Mouse (Mus musculus): ENCODE measurements around the gene F2rl2. TPM values are rescaled to one million over a fixed set of nuclear protein-coding genes. Genes with fewer than 3 reads are reported as not detected.

Gene F2rl2
- total RNA-seq, 2 experiments from 2014 or later = 0.17 to 0.55 TPM

GRCm38 (mm10) chr13:95692201-95692600 is 4.5 kb upstream of the F2rl2 start:
- intact Hi-C loops (cut with DNase I) = no loop called here
- DNase-seq (ENCODE audit: extremely low spot score in 1 of 2, low spot score in 2 of 2) = no peak

DNA sequence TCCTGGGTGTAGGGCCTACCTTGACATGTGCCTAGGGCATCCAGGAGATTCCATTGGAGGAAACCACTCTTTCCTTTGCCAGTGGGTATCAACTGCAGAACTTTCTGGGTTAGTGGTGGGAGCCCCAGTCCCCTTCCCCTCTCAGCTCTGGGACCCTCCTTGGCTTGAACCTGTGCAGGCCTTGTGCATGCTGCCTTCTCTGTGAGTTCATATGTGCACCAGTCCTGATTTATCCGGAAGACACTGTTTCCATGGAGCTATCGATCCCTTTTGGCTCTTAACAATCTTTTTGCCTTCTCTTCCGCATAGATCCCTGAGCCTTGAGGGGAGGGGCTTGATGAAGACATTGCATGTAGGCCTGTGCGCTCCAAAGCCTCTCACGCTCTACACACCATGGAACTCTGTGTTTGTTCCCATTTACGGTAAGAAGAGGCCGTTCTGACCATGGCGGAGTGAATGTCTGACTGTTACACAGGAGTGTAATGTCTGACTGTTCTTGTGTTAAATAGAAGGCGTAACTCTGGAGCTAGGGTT is 466 bp upstream of the F2rl2 start:
- intact Hi-C loops (cut with DNase I) = no loop called here
- DNase-seq (ENCODE audit: extremely low spot score in 1 of 2, low spot score in 2 of 2) = no peak

DNA sequence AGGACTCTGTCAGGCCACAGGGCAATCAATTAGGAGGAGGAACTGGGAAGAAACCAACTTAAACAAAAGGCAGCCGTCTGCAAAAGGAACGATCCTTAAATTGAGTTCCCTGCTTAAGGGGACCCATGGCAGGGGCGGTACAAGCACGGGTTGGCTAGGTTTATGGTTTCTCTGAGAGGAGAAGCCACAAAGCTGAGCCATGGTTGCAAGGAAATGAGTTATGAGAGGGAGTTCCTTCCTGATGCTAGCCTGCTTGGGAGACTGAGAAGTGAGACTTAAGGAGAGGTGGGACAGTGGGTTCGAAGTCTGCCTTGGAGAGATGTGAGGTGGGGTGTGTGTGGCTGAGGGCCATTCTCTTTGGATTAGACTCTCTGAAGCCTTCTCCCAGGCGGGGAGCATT is 1.2 kb downstream of the F2rl2 start:
- intact Hi-C loops (cut with DNase I) = no loop called here
- no peak for DNase-seq (ENCODE audit: extremely low spot score in 1 of 2, low spot score in 2 of 2)

DNA sequence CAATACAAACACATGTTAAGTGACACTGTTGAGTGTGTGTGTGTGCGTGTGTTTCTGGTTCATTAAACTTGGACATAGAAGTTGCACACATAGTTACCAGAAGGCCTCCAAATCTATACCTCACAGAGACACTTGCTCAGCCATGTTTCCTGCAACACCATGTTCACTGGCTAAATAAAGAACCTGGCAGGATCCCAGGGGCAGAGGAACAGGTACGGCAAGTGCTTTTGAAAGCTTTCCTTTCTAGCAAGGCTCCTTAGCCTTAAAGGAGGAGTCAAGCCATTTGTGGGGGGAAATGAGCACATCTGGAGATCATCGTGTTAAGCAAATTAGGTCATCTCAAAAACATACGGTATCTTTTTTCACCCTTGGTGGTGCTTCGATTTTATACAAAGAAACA is 6.7 kb downstream of the F2rl2 start:
- no peak for DNase-seq (ENCODE audit: extremely low spot score in 1 of 2, low spot score in 2 of 2)
- intact Hi-C loops (cut with DNase I) = no loop called here

DNA sequence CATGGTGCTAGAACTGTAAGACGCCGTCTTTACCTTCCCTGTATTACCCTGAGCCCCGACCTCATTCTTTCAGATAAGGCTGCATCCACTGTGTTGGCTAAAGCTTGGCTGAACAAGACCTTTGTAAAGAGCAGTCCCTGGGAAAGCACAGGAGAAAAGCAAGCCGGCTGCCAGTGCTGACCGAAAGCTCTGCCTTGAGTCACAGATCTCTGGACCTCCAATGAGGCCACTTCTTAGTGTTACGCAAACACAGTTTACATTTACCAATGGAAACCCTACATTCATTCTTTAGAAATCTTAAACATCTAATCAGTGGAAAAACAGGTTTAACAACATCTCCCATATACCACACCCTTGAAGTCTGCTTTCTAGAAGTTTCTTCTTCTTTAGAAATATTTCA is 8.9 kb downstream of the F2rl2 start:
- intact Hi-C loops (cut with DNase I) = no loop called here

GRCm38 (mm10) chr13:95712054-95712453 is 15.4 kb downstream of the F2rl2 start:
- intact Hi-C loops (cut with DNase I) = no loop called here
- no peak for DNase-seq (ENCODE audit: extremely low spot score in 1 of 2, low spot score in 2 of 2)

More for the DNA sequence above, 8.9 kb downstream of the F2rl2 start:
- no peak for DNase-seq (ENCODE audit: extremely low spot score in 1 of 2, low spot score in 2 of 2)

DNA sequence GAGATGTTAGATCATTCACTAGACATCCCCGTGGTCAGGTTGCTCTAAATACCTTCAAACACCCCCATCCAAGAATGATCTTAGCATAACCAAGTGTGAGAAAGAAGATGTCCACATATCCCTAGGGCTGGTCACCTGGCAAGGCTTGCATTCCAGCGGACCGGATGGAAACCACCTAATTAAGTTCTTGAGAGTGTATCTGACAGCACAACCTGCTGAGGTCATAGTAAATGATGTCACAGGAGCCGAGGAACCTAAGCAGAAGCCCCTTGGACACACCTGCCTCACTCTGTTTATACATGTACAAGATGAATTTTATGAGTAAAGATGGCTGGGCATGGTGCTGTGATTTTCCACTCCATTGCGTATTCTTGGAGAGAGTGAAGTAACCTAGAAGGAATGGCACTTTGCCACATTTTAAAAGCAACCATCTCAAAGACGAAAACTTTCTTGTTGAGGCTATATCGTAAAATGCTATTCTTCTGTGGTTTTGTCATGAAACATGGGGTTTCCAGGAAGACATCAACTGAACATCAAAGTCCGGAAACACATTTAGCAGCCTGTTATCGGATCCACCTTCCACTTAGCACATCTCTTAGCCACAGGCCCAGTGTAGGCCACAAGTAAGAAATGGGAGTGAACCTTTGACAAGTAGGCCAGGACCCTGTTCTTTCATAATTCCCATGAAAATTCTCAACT is 16.1 kb downstream of the F2rl2 start:
- intact Hi-C loops (cut with DNase I) = no loop called here
- DNase-seq (ENCODE audit: extremely low spot score in 1 of 2, low spot score in 2 of 2) = no peak

DNA sequence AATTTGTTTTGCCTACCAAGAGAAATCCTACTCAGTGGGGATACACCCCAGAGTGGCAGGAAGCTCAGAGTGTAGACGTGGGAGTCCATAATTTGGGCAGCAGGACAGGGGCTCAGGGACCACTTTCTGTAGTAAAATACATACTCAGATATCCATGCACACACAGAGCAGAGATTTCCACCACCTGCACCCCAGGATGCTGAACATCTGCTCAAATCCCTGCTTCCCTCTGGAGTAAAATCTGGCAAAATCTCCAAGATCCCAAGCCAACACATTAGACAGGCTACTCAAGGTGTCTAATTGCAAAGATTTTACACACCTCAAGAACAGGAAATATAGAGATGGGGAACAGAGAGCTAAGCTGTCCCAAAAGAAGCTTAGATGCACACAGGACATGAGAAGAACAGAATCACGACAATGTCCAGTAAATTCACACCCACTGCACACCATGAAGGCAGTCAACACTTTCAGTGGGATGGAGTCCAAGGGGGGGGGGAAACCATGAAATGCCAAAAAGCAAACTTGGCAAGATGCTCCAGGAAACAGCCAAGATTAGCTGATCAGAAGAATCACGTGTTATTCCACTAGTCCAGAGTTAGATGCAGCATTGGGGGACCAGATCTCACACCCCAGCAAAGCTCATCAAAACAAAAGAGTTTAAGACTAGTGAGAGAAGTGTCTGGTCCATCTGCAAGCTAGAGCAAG is 17.8 kb downstream of the F2rl2 start:
- intact Hi-C loops (cut with DNase I) = no loop called here
- no peak for DNase-seq (ENCODE audit: extremely low spot score in 1 of 2, low spot score in 2 of 2)

DNA sequence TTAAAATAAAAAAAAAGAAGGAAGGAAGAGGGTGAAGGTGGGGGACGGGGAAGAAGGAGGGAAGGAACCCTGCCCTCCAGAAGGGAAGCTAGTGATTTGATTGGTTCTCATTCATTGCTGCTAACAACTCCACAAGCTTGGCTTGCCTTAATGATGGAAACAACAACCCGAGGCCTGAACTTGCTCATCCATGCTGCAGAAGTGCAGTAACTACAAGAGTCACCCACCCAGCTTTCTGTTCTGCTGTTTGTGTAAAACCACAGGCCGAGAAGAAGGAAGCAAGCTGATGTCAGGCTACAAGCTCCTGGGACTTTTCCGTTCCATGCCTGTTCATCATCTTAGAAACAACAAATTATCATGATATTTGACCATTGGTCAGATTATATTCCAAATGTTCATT is 18.7 kb downstream of the F2rl2 start:
- DNase-seq (ENCODE audit: extremely low spot score in 1 of 2, low spot score in 2 of 2) = no peak
- intact Hi-C loops (cut with DNase I) = no loop called here

GRCm38 (mm10) chr13:95719320-95720232 is 22.9 kb downstream of the F2rl2 start:
- intact Hi-C loops (cut with DNase I) = loop anchor here (5.0 kb wide), 1 partner anchor 157 kb away; no protein-coding TSS in a partner anchor
- DNase-seq (ENCODE audit: extremely low spot score in 1 of 2, low spot score in 2 of 2) = peak; percentile 66 to 67

DNA sequence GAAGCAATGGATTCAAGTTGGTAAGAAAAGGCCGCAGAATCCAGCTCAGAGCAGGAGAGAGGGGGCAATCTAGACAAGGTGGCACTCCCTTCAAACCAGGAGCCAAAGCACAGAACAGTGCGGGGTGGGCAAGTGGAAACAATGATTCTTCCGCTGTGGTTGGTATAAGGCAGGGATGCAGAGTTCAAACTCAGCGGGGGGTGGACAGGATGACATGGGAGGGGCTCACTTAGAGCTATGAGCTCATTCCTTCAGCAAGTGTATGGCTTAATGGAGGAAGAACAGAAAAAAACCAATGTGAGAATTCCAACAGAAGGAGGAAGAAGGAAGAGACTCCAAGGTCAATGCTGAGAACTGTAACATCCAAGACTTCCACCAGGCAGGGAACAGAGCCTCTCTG is 33.8 kb downstream of the F2rl2 start:
- intact Hi-C loops (cut with DNase I) = no loop called here
- DNase-seq (ENCODE audit: extremely low spot score in 1 of 2, low spot score in 2 of 2) = no peak

GRCm38 (mm10) chr13:95739651-95740050 is 43.0 kb downstream of the F2rl2 start:
- peak in 1 of 2 experiments; percentile 45 for DNase-seq (ENCODE audit: extremely low spot score in 1 of 2, low spot score in 2 of 2)
- intact Hi-C loops (cut with DNase I) = loop anchor here (5.0 kb wide), 2 partner anchors 153 to 213 kb away; partner anchors contain the start of gene Iqgap2

DNA sequence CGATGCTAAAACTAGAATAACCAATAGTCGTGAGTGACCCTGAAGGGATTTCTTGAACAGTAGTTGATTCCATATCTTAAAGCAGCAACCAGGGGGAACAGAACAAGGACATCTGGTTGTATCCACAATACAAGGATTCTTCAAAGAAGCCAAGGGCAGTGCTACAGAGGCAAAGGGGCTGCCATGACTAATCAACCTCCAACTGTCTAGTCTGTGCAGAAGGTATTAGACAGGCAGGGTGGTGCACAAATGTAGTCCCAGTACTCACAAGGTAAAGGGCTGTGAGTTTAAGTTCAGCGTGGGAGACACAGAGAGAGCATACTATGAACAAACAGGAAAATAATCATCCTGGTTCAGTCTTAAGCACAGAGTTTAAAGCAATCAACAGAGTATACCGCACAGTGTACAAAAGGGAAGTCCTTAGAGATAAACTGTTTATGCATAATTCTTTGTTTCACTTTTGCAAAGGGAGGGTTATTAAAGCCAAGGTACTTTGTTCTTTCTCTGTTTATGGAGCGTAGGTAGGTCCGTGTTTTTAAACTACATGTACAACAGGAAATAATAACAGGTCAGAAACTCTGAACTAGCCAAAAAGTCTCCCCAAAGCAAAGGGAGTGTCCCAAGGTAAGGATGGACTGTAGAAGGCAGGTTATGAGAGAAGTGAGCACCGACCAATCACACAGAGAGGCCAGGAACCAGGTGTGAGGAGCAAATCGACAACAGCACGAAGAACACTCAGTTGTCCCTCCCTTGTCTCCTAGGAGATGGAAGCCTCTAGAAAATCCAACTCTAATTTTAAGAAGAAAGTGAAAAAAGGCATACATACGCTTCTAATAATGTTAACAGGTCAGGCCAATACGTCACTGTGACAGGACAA is 45.4 kb downstream of the F2rl2 start:
- intact Hi-C loops (cut with DNase I) = no loop called here
- DNase-seq (ENCODE audit: extremely low spot score in 1 of 2, low spot score in 2 of 2) = no peak

DNA sequence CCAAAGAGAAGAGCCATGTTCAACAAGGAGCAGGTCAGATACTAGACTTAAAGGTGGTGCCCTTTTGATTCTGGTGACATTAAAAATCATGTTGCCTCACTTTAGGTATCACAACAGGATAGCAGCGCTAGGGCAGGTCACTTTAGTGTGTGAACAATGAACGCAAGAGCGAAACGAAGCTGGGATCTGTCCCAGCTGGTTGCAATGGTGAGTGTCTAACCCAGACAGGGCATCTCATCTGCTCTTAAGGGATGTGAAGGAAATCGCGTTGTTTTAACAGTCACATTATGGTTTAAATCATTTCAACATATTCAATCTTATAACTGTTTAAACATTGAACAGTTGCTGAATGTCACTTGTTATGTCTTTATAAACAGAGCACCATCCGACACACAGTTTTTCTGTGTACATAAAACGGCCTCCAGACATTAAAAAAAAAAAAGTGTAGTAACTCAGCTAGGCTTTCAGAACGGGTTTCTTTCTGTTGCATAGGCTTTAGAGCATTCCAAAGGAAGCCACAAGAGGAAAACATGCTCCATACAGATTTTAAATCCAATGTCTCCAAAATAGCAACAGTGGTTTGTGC is 46.3 kb downstream of the F2rl2 start:
- intact Hi-C loops (cut with DNase I) = no loop called here
- no peak for DNase-seq (ENCODE audit: extremely low spot score in 1 of 2, low spot score in 2 of 2)

- no peak for DNase-seq (ENCODE audit: extremely low spot score in 1 of 2, low spot score in 2 of 2)
- intact Hi-C loops (cut with DNase I) = no loop called here
Observed at GRCm38 (mm10) chr13:95745451-95745850, 48.8 kb downstream of the F2rl2 start.

DNA sequence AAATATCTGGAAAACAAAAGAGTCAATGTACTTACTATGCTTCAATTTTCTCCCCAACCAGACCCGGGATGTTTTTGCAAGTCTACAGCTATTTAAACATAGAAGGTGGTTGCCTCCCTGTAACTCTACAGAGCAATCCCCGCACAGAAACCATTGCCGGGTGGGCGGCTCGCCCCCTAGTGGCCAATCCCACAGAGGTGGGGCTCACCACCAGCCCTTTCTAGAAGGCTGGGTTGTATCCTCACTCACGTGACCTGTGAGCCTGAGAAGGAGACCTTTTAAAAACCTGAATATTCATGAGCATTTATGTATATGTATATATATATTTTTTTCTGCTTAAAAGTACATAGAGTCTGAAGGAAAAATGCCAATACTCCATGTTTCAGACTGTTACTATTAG is 49.9 kb downstream of the F2rl2 start:
- intact Hi-C loops (cut with DNase I) = no loop called here
- peak in 1 of 2 experiments; percentile 63 for DNase-seq (ENCODE audit: extremely low spot score in 1 of 2, low spot score in 2 of 2)

DNA sequence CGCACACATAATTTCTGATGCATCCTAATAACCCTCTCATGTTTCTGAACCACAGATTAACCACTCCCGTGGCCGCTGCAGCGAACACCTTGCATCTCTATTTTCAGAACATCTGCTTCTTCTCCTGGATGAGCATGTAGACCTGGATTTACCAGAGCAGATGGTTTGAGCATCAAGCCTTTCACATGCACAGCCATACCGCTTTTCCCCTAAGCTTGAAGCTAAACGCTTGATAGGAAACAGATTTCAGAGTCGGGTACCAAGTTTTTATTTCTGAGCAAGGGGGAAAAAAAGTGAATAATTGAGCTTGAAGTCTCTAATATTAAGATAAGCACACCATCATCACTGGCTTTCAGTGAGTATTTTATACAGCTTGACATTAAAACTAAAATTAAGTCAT is 50.4 kb downstream of the F2rl2 start:
- DNase-seq (ENCODE audit: extremely low spot score in 1 of 2, low spot score in 2 of 2) = no peak
- intact Hi-C loops (cut with DNase I) = no loop called here

DNA sequence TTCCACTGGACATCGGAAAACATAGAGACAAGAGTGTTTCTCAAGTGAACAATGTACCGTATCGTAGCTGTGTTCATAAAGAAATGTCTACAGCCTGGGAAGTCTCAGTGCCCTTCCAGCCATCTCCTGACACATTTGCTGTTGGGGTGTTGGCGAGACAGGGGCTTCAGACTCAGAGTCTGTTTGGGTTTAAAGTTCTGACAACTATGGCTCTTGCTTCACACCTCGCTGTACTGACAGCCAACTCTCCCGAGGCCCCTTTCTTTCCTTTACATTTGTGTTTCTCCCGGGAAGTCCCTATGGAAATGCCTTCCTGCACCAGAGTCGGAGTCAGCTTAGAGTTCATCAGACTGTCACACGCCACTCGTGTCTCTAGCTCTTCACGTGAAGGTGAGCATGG is 50.9 kb downstream of the F2rl2 start:
- no peak for DNase-seq (ENCODE audit: extremely low spot score in 1 of 2, low spot score in 2 of 2)
- intact Hi-C loops (cut with DNase I) = no loop called here

Data from left cerebral cortex, postnatal 10 days (tissue).